Mouse (Mus musculus) heart, embryonic 16.5 days (tissue): Measurements from ENCODE around the gene Prnp. TPM values are rescaled to one million over a fixed set of nuclear protein-coding genes. Genes with fewer than 3 reads are reported as not detected.

Experiments used
- ATAC-seq: fragments of 200-750 bp; cut with Nextera tagmentation; replicated peaks from 2 replicates; pipeline ENCODE4 v1.8.0; 2017; ENCODE audit warnings: moderate number of reproducible peaks; ENCODE audit not compliant: insufficient read depth, low FRiP score; ENCODE audit errors: extremely low read depth
- H3K27ac ChIP-seq: fragments of 300-500 bp; sonication (generic); 2 replicates; pipeline ENCODE4 v1.5.1; 2014; ENCODE audit warnings: mild to moderate bottlenecking, low read length, control low read depth, moderate library complexity
- H3K27me3 ChIP-seq: fragments of 300-500 bp; sonication (generic); 2 replicates; pipeline ENCODE4 v1.6.1; 2014; ENCODE audit warnings: low read length, mixed read lengths; ENCODE audit not compliant: control insufficient read depth, insufficient read depth
- H3K36me3 ChIP-seq: fragments of 300-500 bp; sonication (generic); 2 replicates; pipeline ENCODE4 v1.6.1; 2014; ENCODE audit not compliant: control insufficient read depth, insufficient read depth
- H3K4me1 ChIP-seq: fragments of 300-500 bp; sonication (generic); 2 replicates; pipeline ENCODE4 v1.6.1; 2014; ENCODE audit warnings: low read length, mixed read lengths; ENCODE audit not compliant: control insufficient read depth, insufficient read depth
- H3K4me2 ChIP-seq: fragments of 300-500 bp; sonication (generic); 2 replicates; pipeline ENCODE4 v1.6.1; 2014; ENCODE audit warnings: low read depth, mild to moderate bottlenecking, control low read depth, low read length
- H3K4me3 ChIP-seq: fragments of 300-500 bp; sonication (generic); 2 replicates; pipeline ENCODE4 v1.5.1; 2014; ENCODE audit warnings: mild to moderate bottlenecking, control low read depth, low read length
- H3K9ac ChIP-seq: fragments of 300-500 bp; sonication (generic); 2 replicates; pipeline ENCODE4 v1.6.1; 2014; ENCODE audit warnings: low read length, control low read depth
- H3K9me3 ChIP-seq: fragments of 300-500 bp; sonication (generic); replicated peaks from 2 replicates; pipeline ENCODE4 v1.6.1; 2016; ENCODE audit warnings: low read length; ENCODE audit not compliant: control insufficient read depth
- WGBS: fragments of 180-500 bp; shearing (Covaris S2); extraction: QIAGEN DNeasy Blood & Tissue Kit; methylation state at CpG from one replicate; pipeline ENCODE4 v1.1.7; 2014; 5-methylcytosine and 5-hydroxymethylcytosine counted together
- polyA plus RNA-seq: library from polyadenylated mRNA; unstranded; fragments of >200 nt; fragmentation: Nextera tagmentation; extraction: Ambion mirVana; gene quantifications from 2 replicates; pipeline ENCODE4 v1.2.1, GENCODE M21; 2015

The Prnp gene
- polyA plus RNA-seq, 1 experiment from 2014 or later: 115 TPM

GRCm38 (mm10) chr2:131911341-131911740 lies 1.6 kb downstream of the Prnp start:
- Histone ChIP-seq H3K27ac (no peak overlapping the region), H3K36me3 (peaks cover 7% of the 10 kb centered on the region), H3K9me3 (no peaks in the 10 kb centered on the region), H3K27me3 (no peaks in the 10 kb centered on the region), H3K4me1 (peaks cover 16% of the 10 kb centered on the region), H3K4me3 (peak overlapping the region; percentile 71; the same call in 1 of the 2 replicates), H3K4me2 (peak overlapping the region; percentile 59), H3K9ac (peak overlapping the region; percentile 84; the same call in 1 of the 2 replicates)
- ATAC-seq: no peak
- WGBS: 62% methylated on average over 4 of the region's 4 CpGs

GRCm38 (mm10) chr2:131912526-131913258 lies 3.0 kb downstream of the Prnp start:
- H3K4me2 ChIP-seq: no peak overlapping the region
- no peak overlapping the region for H3K4me3 ChIP-seq
- H3K9me3 ChIP-seq: no peaks in the 10 kb centered on the region
- H3K36me3 ChIP-seq: peaks cover 7% of the 10 kb centered on the region
- H3K4me1 ChIP-seq: peaks cover 16% of the 10 kb centered on the region
- no peak overlapping the region for H3K27ac ChIP-seq
- no peak for ATAC-seq
- H3K27me3 ChIP-seq: no peaks in the 10 kb centered on the region
- H3K9ac ChIP-seq: no peak overlapping the region
- WGBS: 75% methylated on average over 8 of the region's 8 CpGs

- WGBS: 69% methylated on average over 7 of the region's 7 CpGs
- Histone ChIP-seq H3K4me1 (peaks cover 11% of the 10 kb centered on the region), H3K4me3 (no peak overlapping the region), H3K9ac (no peak overlapping the region), H3K9me3 (no peaks in the 10 kb centered on the region), H3K27ac (no peak overlapping the region), H3K36me3 (peaks cover 7% of the 10 kb centered on the region), H3K4me2 (no peak overlapping the region), H3K27me3 (no peaks in the 10 kb centered on the region)
- ATAC-seq: peak; percentile 25; the same call in 1 of the 2 replicates
Measured at GRCm38 (mm10) chr2:131932275-131932902, 22.7 kb downstream of the Prnp start.

- Histone ChIP-seq H3K9ac (no peak overlapping the region), H3K4me3 (no peak overlapping the region), H3K27ac (no peak overlapping the region), H3K4me2 (no peak overlapping the region), H3K36me3 (peaks cover 7% of the 10 kb centered on the region), H3K4me1 (peaks cover 11% of the 10 kb centered on the region), H3K27me3 (no peaks in the 10 kb centered on the region), H3K9me3 (no peaks in the 10 kb centered on the region)
- WGBS: 54% methylated on average over 6 of the region's 6 CpGs
- no peak for ATAC-seq
Measured at GRCm38 (mm10) chr2:131933013-131933412, 23.3 kb downstream of the Prnp start.

- Histone ChIP-seq H3K4me1 (peaks cover 11% of the 10 kb centered on the region), H3K4me2 (no peak overlapping the region), H3K27ac (peak overlapping the region; percentile 11; the same call in 1 of the 2 replicates), H3K36me3 (peaks cover 7% of the 10 kb centered on the region), H3K4me3 (no peak overlapping the region), H3K9me3 (no peaks in the 10 kb centered on the region), H3K9ac (no peak overlapping the region), H3K27me3 (no peaks in the 10 kb centered on the region)
- no peak for ATAC-seq
- WGBS: 62% methylated on average over 3 of the region's 3 CpGs
Measured at GRCm38 (mm10) chr2:131933598-131933997, 23.9 kb downstream of the Prnp start.

GRCm38 (mm10) chr2:131934243-131934642 lies 24.5 kb downstream of the Prnp start:
- Histone ChIP-seq H3K27ac (no peak overlapping the region), H3K36me3 (peaks cover 7% of the 10 kb centered on the region), H3K4me1 (peaks cover 11% of the 10 kb centered on the region), H3K9ac (no peak overlapping the region), H3K4me2 (no peak overlapping the region), H3K27me3 (no peaks in the 10 kb centered on the region), H3K9me3 (no peaks in the 10 kb centered on the region), H3K4me3 (no peak overlapping the region)
- no peak for ATAC-seq
- WGBS: 98% methylated on average over 2 of the region's 2 CpGs

GRCm38 (mm10) chr2:131935390-131936105 lies 25.8 kb downstream of the Prnp start:
- peaks cover 11% of the 10 kb centered on the region for H3K4me1 ChIP-seq
- H3K27me3 ChIP-seq: no peaks in the 10 kb centered on the region
- peak overlapping the region; percentile 32 for H3K27ac ChIP-seq
- no peak overlapping the region for H3K4me3 ChIP-seq
- H3K36me3 ChIP-seq: peaks cover 7% of the 10 kb centered on the region
- H3K4me2 ChIP-seq: no peak overlapping the region
- H3K9me3 ChIP-seq: no peaks in the 10 kb centered on the region
- H3K9ac ChIP-seq: no peak overlapping the region
- 43% methylated on average over 10 of the region's 10 CpGs for WGBS
- peak; percentile 71 for ATAC-seq

- ATAC-seq: no peak
- H3K4me1 ChIP-seq: peaks cover 10% of the 10 kb centered on the region
- no peak overlapping the region for H3K4me3 ChIP-seq
- no peaks in the 10 kb centered on the region for H3K27me3 ChIP-seq
- H3K4me2 ChIP-seq: no peak overlapping the region
- 96% methylated on average over 10 of the region's 10 CpGs for WGBS
- peaks cover 7% of the 10 kb centered on the region for H3K36me3 ChIP-seq
- no peak overlapping the region for H3K9ac ChIP-seq
- no peaks in the 10 kb centered on the region for H3K9me3 ChIP-seq
- no peak overlapping the region for H3K27ac ChIP-seq
Measured at GRCm38 (mm10) chr2:131936410-131936809, 26.7 kb downstream of the Prnp start.
